Mouse (Mus musculus) forelimb bud, embryonic 11.5 days (tissue): ENCODE measurements around the gene Smox.

Source experiments
- DNase-seq: peaks from one replicate; pipeline ENCODE4 v3.0.0-alpha.2; 2012; ENCODE audit warnings: low read depth, low spot score

Gene Smox

DNA sequence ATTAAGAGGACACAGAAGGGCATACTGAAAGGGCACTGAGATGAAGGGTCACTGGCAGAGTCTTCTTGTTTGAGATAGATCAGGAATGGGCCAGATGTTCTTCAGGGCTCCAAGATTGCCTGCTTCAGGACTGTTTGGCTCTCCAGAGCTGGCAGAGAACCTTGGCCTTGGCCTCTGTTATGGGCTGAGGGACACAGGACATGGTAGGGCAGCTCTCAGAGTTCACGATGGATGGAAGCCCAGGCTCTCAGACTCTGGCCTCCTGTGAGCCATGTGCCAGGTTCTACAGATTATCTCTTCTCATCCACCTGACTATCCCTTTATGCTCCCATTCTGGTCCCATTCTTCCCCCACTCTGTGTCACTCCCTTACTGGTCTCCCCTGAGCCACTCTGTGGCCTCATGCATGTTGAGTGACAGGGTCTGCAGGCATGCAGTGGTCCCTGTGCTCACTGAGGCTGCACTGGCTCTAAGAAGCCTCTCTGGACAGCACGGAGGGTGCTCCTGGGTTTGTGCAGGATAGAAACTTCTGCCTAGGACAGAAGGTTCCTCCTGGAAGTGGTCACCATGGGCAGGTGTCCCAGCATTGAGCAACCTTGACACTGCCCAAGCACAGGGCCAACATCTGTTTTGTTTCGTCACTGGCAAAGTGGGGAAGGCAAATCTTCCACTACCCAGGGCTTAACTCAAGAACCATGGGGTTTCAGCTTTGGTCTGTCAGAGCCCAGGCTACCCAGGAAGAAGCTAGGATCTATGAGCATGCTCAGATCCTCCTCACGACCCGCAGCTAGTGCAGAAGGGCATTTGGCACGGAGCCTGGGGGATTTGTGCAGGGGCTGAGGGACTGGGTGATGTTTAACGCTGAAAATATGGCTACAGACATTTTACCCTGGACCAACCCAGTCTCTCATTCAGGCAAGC is 60.7 kb downstream of the Smox start:
- no peak for DNase-seq

DNA sequence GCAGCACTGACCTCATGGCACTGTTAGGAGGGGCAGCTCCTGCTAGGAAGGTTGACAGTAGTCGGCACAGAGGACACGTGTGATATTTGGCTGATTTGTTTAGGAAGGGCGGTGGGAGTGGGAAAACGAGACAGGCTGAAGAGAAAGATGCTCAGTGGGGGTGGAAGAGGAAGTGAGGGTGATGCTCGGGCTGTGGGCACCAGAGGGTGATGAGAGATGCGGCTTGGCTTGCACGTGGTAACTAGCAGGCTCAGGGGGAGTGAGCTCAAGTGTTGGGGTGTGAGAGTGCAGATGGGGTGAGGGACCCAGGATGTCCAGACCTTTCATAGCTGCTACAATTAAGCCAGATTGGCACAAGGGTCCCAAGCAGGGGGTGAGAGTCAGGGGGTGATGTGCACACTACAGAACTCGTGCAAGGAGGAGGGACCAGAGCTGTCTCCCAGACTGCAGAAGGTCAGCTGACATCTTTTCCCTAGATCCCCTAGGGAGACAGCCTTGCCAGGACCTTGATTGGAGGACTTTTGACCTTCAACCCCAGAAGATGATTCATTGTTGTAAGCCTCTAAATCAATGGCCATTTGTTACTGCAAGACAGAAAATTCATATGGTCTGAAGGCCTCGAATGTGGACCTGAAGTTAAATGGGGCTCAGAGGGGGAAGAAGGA is 61.6 kb downstream of the Smox start:
- no peak for DNase-seq

DNA sequence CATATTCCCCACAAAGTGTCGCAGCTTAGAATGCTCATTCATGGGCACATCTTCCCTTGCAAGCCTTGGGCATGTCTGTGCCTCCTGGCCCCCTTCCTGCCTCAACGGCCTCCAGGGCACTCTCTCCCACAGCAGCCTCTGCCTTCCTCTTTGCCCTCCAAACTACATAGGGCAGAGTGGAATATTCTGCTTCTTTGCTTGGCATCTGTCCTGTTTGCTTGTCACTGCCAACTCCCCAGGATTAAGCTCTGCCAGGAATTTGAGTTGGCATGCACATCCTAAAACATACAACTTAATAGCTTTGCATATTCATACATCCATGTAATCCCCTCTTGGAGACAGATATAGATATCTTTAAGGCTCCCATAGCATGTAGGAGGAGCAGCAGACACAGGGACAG is 66.6 kb downstream of the Smox start:
- no peak for DNase-seq

DNA sequence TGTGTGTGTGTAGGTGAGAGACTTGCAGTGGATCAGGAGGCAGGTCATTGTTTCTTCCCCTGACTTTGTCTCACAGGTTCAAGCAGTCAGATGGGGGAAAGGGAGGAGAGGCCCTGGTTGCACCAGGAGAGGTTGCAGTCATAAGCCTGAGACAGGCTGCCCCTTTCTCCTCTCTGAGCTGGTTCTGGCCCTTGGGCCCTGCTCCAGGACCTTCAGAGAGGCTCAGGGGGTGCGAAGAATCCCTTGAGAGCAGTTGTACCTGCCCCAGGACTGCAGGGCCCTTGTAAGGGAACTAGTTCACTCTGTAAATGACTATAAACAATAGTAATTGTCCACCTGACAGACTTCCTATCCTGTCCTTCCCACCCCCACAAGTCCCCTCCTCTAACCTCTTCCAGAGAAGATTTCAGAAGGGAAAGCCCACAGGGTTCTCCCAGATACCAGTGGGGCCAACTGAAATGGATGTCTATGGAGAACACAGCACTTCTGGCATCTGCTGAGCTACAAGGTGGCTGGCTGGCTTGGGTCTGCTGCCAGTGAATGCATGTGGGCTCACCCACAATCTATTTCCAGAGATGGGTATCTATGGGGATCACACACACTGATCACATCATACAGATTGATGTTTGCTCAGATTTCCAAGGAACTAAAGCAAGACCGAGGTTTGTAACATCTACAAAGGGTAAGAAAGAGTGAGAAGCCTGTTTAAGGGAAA is 69.1 kb downstream of the Smox start:
- DNase-seq, result no peak

DNA sequence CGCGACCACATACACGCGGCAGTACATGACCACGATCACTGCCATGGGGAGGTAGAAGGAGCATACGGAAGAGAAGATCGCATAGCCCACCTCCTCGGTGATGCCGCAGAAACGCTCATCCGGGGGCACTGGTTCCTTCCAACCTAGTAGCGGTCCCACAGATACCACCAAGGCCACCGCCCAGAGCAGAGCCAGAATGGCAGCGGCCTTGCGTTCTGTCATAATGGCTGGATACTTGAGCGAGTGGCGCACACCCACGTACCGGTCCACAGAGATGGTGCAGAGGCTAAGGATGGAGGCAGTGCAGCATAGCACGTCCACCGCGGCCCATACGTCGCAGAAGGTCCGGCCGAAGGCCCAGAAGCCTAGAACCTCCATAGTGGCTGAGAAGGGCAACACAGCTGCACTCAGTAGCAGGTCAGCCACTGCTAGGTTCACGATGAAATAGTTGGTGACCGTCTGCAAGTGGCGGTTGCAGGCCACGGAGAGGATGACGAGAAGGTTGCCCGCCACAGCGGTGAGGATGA is 70.1 kb downstream of the Smox start:
- DNase-seq, result no peak

DNA sequence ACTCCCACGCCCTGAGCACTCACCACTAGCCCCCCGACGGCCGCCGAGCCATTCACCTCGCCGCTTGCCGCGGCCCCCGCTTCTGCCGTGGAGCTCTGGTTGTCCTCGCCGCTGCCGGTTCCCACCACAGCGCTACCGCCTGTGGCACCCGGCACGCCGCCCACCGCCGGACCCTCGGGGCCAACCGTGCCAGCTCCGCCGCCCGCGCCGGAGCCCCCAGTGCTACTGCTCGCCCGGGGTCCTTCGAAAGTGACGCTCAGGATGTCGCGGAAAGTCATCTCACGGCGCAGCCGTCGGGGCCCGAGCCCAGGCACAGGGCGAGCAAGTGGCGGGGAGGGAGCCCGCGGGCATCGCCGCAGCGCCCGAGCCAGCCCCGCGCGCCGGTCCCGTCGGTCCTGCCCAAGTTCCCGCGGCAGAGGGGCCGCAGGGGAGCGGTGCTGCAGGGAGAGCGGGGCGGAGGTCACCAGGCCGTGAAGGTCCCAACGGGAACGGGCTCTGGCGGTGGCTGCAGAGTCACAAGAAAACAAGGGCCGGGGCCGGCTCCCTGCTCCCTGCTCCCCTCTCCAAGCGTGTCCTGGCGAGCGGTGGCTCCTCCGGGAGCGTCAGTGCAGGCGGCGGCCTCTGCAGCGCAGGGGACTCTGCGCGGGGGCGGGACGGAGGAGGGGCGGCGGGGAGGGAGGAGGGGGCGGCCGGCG is 70.7 kb downstream of the Smox start, which contains the start of gene Adra1d:
Adra1d (minus strand) TSS at position 393 of the 695 bp plus-strand sequence.
- no peak for DNase-seq

DNA sequence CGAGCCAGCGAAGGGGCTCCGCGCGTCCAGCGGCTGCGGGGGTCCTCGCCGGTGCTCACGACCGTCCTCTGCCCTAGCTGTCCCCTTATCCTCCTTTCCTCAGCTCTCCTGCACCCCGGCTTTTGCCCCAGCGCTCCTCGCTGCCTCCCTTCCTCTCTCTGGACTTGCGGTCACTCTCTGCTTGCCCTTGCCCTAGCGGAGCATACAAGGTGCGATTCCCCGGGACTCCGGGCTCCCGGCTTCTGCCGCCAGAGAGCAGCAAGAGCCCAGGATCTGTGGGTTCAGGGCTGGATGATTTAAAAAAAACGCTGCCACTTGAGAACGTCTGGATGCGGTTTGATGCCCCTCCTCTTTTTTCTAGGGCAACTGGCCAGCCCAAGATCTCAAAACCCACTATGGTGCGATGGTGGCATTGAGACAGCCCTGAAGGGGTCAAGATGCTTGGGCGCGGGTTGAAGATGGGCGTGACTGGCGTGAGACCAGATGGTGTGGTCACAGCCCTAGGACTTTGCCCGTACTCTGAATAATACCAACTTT is 71.4 kb downstream of the Smox start:
- peak; percentile 72 for DNase-seq
